In the genomic region with DNA sequence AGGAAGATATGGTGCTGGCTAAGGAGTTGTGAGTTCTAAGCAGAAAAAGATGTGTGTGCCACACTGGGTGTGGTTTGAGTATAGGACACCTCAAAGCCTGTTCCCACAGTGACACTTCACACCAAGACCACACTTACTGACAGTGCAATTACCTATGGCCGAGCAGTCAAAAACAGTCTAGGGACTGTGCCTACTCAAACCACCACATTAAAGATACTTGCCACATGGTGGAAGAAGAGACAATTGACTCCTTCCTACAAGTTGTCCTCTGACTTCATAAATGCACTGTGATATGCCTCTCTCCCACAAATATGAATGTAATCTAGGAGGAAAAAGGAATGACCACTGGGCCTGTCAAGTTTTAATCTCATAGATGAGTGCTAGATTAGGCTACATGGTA, we compare ENCODE assay signal across 19 mouse cellular contexts.
"Had no signal": no experiment of that assay in that cellular context is flagged by ENCODE, and none has a peak within 500 bp of the region (broad histone marks: within the 10 kb centered on the region; RNA-seq: fewer than 3 reads in every experiment).

No protein-coding gene starts in this region.

- H3K9ac ChIP-seq: limb, embryonic 13.5 days; liver, embryonic 15.5 days; lung, embryonic 14.5 days; midbrain, embryonic 12.5 days; neural tube, embryonic 12.5 days; stomach, embryonic 15.5 days had no signal

- DNase-seq: kidney, adult 8-10 months; kidney, postnatal 36 days; layer of hippocampus, adult 9-11 months; layer of hippocampus, postnatal 36 days; left cerebral cortex, postnatal 4 days; lung, embryonic 14.5 days; lung, postnatal 10 days; lung, postnatal 4 days; right cerebral cortex, postnatal 14 days; thymus, postnatal 36 days had no signal

- H3K4me2 ChIP-seq: limb, embryonic 13.5 days; liver, embryonic 11.5 days; liver, embryonic 15.5 days; lung, embryonic 14.5 days; midbrain, embryonic 12.5 days; neural tube, embryonic 12.5 days; stomach, embryonic 15.5 days had no signal

- H3K4me3 ChIP-seq: limb, embryonic 13.5 days; liver, embryonic 15.5 days; megakaryocyte, embryonic 14.5 days; midbrain, embryonic 12.5 days; neural tube, embryonic 12.5 days; stomach, embryonic 15.5 days had no signal

- H3K4me1 ChIP-seq: limb, embryonic 13.5 days; megakaryocyte, embryonic 14.5 days; midbrain, embryonic 12.5 days; neural tube, embryonic 12.5 days; stomach, embryonic 15.5 days had no signal

- H3K27ac ChIP-seq: kidney, postnatal 0 days; limb, embryonic 13.5 days; liver, embryonic 15.5 days; midbrain, embryonic 12.5 days; neural tube, embryonic 12.5 days; stomach, embryonic 15.5 days had no signal

- ATAC-seq: inflammation-experienced regulatory T-cells, adult 6 months had no signal

- H3K27me3 ChIP-seq: limb, embryonic 13.5 days; liver, embryonic 15.5 days; megakaryocyte, embryonic 14.5 days; midbrain, embryonic 12.5 days; neural tube, embryonic 12.5 days; stomach, embryonic 15.5 days had no signal

- H3K9me3 ChIP-seq: limb, embryonic 13.5 days; liver, embryonic 15.5 days; megakaryocyte, embryonic 14.5 days; midbrain, embryonic 12.5 days; neural tube, embryonic 12.5 days; stomach, embryonic 15.5 days had no signal
